Mouse (Mus musculus): ENCODE data around the gene Htr3b. TPM values are rescaled to one million over a fixed set of nuclear protein-coding genes. Genes with fewer than 3 reads are reported as not detected.
A peak's percentile ranks its signal among the peaks of the same experiment; 100 is the strongest.

Gene Htr3b
- polyA plus RNA-seq (2012; ENCODE audit: insufficient read depth, low replicate concordance) = not detected in 2 replicates

GRCm38 (mm10) chr9:48964587-48965040, at the start of gene Htr3b:
Gene Htr3b (minus strand): TSS chr9:48964990.
- H3K9me3 ChIP-seq = 0 out of 2 replicates have a peak, but pooled peaks cover 5% of the 10 kb centered on the region
- H3K36me3 ChIP-seq (replicated peaks; ENCODE audit: low read length) = no peaks in the 10 kb centered on the region
- no peak within 1 kb of the TSS for H3K4me3 ChIP-seq (replicated peaks)
- H3K4me1 ChIP-seq = no peaks in the 10 kb centered on the region
- TF ChIP-seq GATA1 (IDR thresholded peaks at IDR 0.05; ENCODE audit: borderline replicate concordance, low read length) = no peak
- no peak for TF ChIP-seq FLI1 (IDR thresholded peaks at IDR 0.05; ENCODE audit: low read length)
- H3K27me3 ChIP-seq (replicated peaks) = peaks cover 42% of the 10 kb centered on the region

GRCm38 (mm10) chr9:48999256-48999655, 34.5 kb upstream of the Htr3b start:
- no peaks in the 10 kb centered on the region for H3K27me3 ChIP-seq (replicated peaks)
- peaks cover 20% of the 10 kb centered on the region for H3K36me3 ChIP-seq (replicated peaks; ENCODE audit: low read length)
- peaks cover 7% of the 10 kb centered on the region for H3K4me1 ChIP-seq
- H3K4me3 ChIP-seq (replicated peaks) = no peak overlapping the region
- no peaks in the 10 kb centered on the region for H3K9me3 ChIP-seq
- no peak for TF ChIP-seq GATA1 (IDR thresholded peaks at IDR 0.05; ENCODE audit: borderline replicate concordance, low read length)
- TF ChIP-seq FLI1 (IDR thresholded peaks at IDR 0.05; ENCODE audit: low read length) = no peak

GRCm38 (mm10) chr9:48995735-48996134, 30.9 kb upstream of the Htr3b start:
- TF ChIP-seq GATA1 (IDR thresholded peaks at IDR 0.05; ENCODE audit: borderline replicate concordance, low read length) (no peak), FLI1 (IDR thresholded peaks at IDR 0.05; ENCODE audit: low read length) (no peak)
- peaks cover 4% of the 10 kb centered on the region for H3K4me1 ChIP-seq
- H3K4me3 ChIP-seq (replicated peaks) = no peak overlapping the region
- H3K36me3 ChIP-seq (replicated peaks; ENCODE audit: low read length) = peaks cover 5% of the 10 kb centered on the region
- H3K9me3 ChIP-seq = no peaks in the 10 kb centered on the region
- H3K27me3 ChIP-seq (replicated peaks) = no peaks in the 10 kb centered on the region

- Histone ChIP-seq H3K4me3 (replicated peaks) (no peak overlapping the region), H3K36me3 (replicated peaks; ENCODE audit: low read length) (no peaks in the 10 kb centered on the region), H3K9me3 (no peaks in the 10 kb centered on the region), H3K27me3 (replicated peaks) (no peaks in the 10 kb centered on the region), H3K4me1 (peaks cover 4% of the 10 kb centered on the region)
- no peak for TF ChIP-seq GATA1 (IDR thresholded peaks at IDR 0.05; ENCODE audit: borderline replicate concordance, low read length)
- TF ChIP-seq FLI1 (IDR thresholded peaks at IDR 0.05; ENCODE audit: low read length) = no peak
These were observed 30.0 kb upstream of the Htr3b start for GRCm38 (mm10) chr9:48994779-48995178.

GRCm38 (mm10) chr9:48991671-48992070, 26.9 kb upstream of the Htr3b start:
- no peak overlapping the region for H3K4me3 ChIP-seq (replicated peaks)
- H3K36me3 ChIP-seq (replicated peaks; ENCODE audit: low read length) = no peaks in the 10 kb centered on the region
- H3K9me3 ChIP-seq = no peaks in the 10 kb centered on the region
- no peaks in the 10 kb centered on the region for H3K27me3 ChIP-seq (replicated peaks)
- H3K4me1 ChIP-seq = peaks cover 11% of the 10 kb centered on the region
- TF ChIP-seq FLI1 (IDR thresholded peaks at IDR 0.05; ENCODE audit: low read length) (no peak), GATA1 (IDR thresholded peaks at IDR 0.05; ENCODE audit: borderline replicate concordance, low read length) (no peak)

GRCm38 (mm10) chr9:48987201-48988101, 22.7 kb upstream of the Htr3b start:
- Histone ChIP-seq H3K4me1 (peaks cover 26% of the 10 kb centered on the region), H3K36me3 (replicated peaks; ENCODE audit: low read length) (no peaks in the 10 kb centered on the region), H3K9me3 (no peaks in the 10 kb centered on the region), H3K4me3 (replicated peaks) (no peak overlapping the region), H3K27me3 (replicated peaks) (no peaks in the 10 kb centered on the region)
- TF ChIP-seq FLI1 (IDR thresholded peaks at IDR 0.05; ENCODE audit: low read length) (no peak), GATA1 (IDR thresholded peaks at IDR 0.05; ENCODE audit: borderline replicate concordance, low read length) (no peak)

GRCm38 (mm10) chr9:48986616-48987141, 21.9 kb upstream of the Htr3b start:
- Histone ChIP-seq H3K27me3 (replicated peaks) (no peaks in the 10 kb centered on the region), H3K36me3 (replicated peaks; ENCODE audit: low read length) (no peaks in the 10 kb centered on the region), H3K4me3 (replicated peaks) (no peak overlapping the region), H3K9me3 (no peaks in the 10 kb centered on the region), H3K4me1 (peaks cover 26% of the 10 kb centered on the region)
- TF ChIP-seq FLI1 (IDR thresholded peaks at IDR 0.05; ENCODE audit: low read length) = no peak
- no peak for TF ChIP-seq GATA1 (IDR thresholded peaks at IDR 0.05; ENCODE audit: borderline replicate concordance, low read length)

- peak overlapping the region; percentile 100 for H3K4me3 ChIP-seq (replicated peaks)
- H3K4me1 ChIP-seq = peaks cover 29% of the 10 kb centered on the region
- H3K36me3 ChIP-seq (replicated peaks; ENCODE audit: low read length) = no peaks in the 10 kb centered on the region
- no peaks in the 10 kb centered on the region for H3K27me3 ChIP-seq (replicated peaks)
- no peaks in the 10 kb centered on the region for H3K9me3 ChIP-seq
- no peak for TF ChIP-seq GATA1 (IDR thresholded peaks at IDR 0.05; ENCODE audit: borderline replicate concordance, low read length)
- no peak for TF ChIP-seq FLI1 (IDR thresholded peaks at IDR 0.05; ENCODE audit: low read length)
These were observed 20.9 kb upstream of the Htr3b start for GRCm38 (mm10) chr9:48985708-48986088.

- H3K27me3 ChIP-seq (replicated peaks) = no peaks in the 10 kb centered on the region
- no peaks in the 10 kb centered on the region for H3K36me3 ChIP-seq (replicated peaks; ENCODE audit: low read length)
- no peak for TF ChIP-seq GATA1 (IDR thresholded peaks at IDR 0.05; ENCODE audit: borderline replicate concordance, low read length)
- TF ChIP-seq FLI1 (IDR thresholded peaks at IDR 0.05; ENCODE audit: low read length) = no peak
- H3K4me3 ChIP-seq (replicated peaks) = peak within 1 kb of the TSS; percentile 100
- H3K4me1 ChIP-seq = peaks cover 29% of the 10 kb centered on the region
- no peaks in the 10 kb centered on the region for H3K9me3 ChIP-seq
These were observed 20.3 kb upstream of the Htr3b start, which contains the start of gene Usp28 for GRCm38 (mm10) chr9:48984845-48985707. Gene Usp28 (plus strand): TSS chr9:48985375.

Measured in megakaryocyte, embryonic 14.5 days (primary cell).